Mouse (Mus musculus): Measurements from ENCODE around the gene Fam163b. TPM values are rescaled to one million over a fixed set of nuclear protein-coding genes. Genes with fewer than 3 reads are reported as not detected.

Fam163b gene
- polyA plus RNA-seq, 1 experiment from 2014 or later = 0.10 TPM

DNA sequence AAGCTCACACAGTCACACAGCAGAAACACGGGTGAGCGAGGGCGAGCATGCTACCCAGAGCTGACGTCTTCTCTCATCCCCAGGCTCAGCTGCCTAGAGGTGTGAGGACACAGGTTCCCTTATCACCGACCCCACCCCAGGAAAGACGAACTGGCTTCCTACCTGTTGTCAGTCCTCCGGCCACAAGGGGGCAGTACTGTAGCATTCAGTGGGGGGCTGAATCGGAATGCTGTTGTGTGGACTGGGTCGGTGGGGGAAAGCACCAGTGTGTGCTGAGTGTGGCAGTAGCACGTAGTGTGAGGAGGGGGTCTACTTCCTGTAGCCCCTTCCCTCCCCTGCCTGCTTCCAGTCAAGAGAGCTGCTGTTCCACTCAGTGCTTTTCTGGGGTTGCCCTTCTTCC lies 16.3 kb downstream of the Fam163b start:
- Histone ChIP-seq H3K4me3 (no peak overlapping the region), H3K36me3 (replicated peaks) (no peaks in the 10 kb centered on the region), H3K9me3 (no peaks in the 10 kb centered on the region), H3K27ac (replicated peaks) (no peak overlapping the region), H3K4me1 (peaks cover 22% of the 10 kb centered on the region), H3K27me3 (replicated peaks; ENCODE audit: low read depth, poor library complexity, severe bottlenecking) (peaks cover 18% of the 10 kb centered on the region; the same call in 1 of the 2 replicates)
- DNase-seq (ENCODE audit: low spot score) = peak; percentile 64
- WGBS = 41% methylated on average over 10 of the region's 10 CpGs

DNA sequence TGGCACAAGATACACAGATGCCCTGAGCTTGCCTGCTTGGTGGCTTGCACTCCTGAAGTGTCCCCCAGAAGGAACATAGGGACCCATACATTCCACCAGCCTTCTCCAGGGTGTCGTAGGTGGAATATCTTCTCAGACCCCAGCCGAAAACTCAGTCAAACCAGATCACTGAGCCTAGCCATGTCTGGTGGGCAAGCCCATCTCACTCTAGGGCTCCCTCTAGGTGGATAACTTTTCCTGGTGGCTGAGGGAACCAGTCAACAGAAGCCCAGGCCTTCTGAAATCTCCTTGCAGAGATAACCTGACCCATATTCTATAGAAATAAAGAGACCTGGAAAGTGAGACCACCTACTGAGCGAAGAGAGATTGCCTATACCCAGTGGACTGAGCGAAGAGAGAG lies 19.2 kb downstream of the Fam163b start:
- 0 out of 2 replicates have a peak overlapping the region, but pooled peaks have one; percentile 31 for H3K27ac ChIP-seq (replicated peaks)
- DNase-seq (ENCODE audit: low spot score) = no peak

DNA sequence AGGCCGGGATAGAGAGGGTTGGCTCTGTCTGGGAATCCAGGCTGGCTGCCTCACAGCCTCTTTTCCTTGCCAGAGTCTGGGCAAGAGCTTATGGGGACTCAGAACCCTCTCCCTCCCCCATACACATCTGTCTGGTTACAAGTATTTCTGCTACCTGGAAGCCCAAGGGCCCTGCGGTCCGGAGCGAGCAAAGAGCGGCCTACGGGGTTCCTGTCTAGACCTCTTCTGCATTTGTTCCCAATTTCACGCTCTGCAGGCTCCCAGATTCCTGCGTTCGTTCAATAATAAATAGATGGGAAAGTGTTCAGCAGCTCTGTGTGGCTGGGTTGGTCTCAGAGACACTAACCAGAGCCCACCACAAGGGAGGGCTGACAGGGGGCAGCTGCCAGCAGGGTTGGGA lies 19.7 kb downstream of the Fam163b start:
- no peak overlapping the region for H3K4me3 ChIP-seq

More for the DNA sequence above, 19.2 kb downstream of the Fam163b start:
- Histone ChIP-seq H3K36me3 (replicated peaks) (no peaks in the 10 kb centered on the region), H3K4me1 (peaks cover 36% of the 10 kb centered on the region), H3K9me3 (no peaks in the 10 kb centered on the region), H3K27me3 (replicated peaks; ENCODE audit: low read depth, poor library complexity, severe bottlenecking) (peaks cover 42% of the 10 kb centered on the region; the same call in 1 of the 2 replicates), H3K4me3 (no peak overlapping the region)
- 88% methylated on average over 4 of the region's 4 CpGs for WGBS

DNA sequence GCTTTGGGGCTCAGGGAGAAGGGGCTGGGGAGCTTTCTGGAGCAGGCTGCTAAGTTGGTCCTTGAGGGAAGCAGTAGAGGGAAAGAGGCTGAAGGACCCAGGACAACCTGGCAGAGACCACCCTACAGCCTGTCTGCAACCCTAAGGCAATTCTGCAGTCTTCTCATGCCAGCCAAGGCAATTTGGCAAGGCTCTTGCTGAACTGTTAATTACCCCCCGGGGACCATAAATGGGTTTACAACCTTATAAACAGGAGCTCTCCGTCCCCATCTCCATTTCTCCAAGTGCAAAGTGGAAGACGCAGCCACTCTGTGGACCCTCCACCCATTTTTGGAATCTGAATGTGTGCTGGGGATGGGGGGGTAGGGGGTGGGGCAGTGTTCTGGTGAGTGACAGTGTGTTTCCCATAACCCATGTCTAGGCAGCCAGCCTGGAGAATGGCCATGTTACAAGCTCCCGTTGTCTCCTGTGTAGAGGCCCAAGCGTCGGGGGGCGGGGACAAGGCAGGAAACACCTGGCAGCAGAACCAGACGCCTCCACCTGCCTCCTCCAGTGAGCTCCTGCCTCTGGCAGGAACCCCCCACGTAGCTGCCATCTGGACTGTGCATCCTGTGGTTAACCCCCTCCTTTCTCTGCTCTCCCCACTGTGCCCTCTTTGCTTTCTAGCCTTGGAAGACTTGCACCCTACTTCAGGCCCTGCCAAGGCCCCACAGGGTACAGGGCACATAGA lies 20.5 kb downstream of the Fam163b start:
- DNase-seq (ENCODE audit: low spot score) = peak; percentile 75
- Histone ChIP-seq H3K4me1 (peaks cover 36% of the 10 kb centered on the region), H3K36me3 (replicated peaks) (no peaks in the 10 kb centered on the region), H3K4me3 (no peak overlapping the region), H3K27ac (replicated peaks) (peak overlapping the region; percentile 31), H3K9me3 (no peaks in the 10 kb centered on the region), H3K27me3 (replicated peaks; ENCODE audit: low read depth, poor library complexity, severe bottlenecking) (peaks cover 36% of the 10 kb centered on the region; the same call in 1 of the 2 replicates)
- 38% methylated on average over 9 of the region's 9 CpGs for WGBS

More for the DNA sequence above, 19.7 kb downstream of the Fam163b start:
- 36% methylated on average over 9 of the region's 9 CpGs for WGBS
- H3K27me3 ChIP-seq (replicated peaks; ENCODE audit: low read depth, poor library complexity, severe bottlenecking) = peaks cover 42% of the 10 kb centered on the region; the same call in 1 of the 2 replicates
- H3K9me3 ChIP-seq = no peaks in the 10 kb centered on the region
- peak overlapping the region; percentile 31 for H3K27ac ChIP-seq (replicated peaks)
- no peaks in the 10 kb centered on the region for H3K36me3 ChIP-seq (replicated peaks)
- peak; percentile 30 for DNase-seq (ENCODE audit: low spot score)
- H3K4me1 ChIP-seq = peaks cover 36% of the 10 kb centered on the region

DNA sequence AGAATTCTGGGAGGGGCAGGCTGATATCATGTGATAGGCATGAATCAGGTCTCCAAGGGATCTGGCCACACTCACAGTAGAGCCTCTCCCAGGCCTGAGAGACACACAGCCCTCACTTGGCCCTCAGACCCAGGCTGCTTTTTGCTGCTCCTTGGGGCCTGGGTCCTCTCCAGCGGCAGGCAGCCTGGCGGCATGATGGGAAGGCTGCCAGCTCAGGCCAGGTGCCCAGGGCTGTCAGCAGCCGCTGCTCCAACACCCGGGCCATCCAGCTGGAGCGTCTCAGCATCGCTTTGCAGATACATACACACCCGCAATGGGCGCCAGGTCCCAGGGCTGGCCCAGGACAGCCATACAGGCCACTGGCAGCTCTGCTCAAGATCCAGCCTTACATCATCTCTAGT lies 22.1 kb downstream of the Fam163b start:
- H3K27ac ChIP-seq (replicated peaks) = no peak overlapping the region
- H3K36me3 ChIP-seq (replicated peaks) = no peaks in the 10 kb centered on the region
- peaks cover 36% of the 10 kb centered on the region for H3K4me1 ChIP-seq
- no peak for DNase-seq (ENCODE audit: low spot score)
- 93% methylated on average over 8 of the region's 8 CpGs for WGBS
- H3K9me3 ChIP-seq = no peaks in the 10 kb centered on the region
- no peak overlapping the region for H3K4me3 ChIP-seq
- peaks cover 35% of the 10 kb centered on the region; the same call in 1 of the 2 replicates for H3K27me3 ChIP-seq (replicated peaks; ENCODE audit: low read depth, poor library complexity, severe bottlenecking)

DNA sequence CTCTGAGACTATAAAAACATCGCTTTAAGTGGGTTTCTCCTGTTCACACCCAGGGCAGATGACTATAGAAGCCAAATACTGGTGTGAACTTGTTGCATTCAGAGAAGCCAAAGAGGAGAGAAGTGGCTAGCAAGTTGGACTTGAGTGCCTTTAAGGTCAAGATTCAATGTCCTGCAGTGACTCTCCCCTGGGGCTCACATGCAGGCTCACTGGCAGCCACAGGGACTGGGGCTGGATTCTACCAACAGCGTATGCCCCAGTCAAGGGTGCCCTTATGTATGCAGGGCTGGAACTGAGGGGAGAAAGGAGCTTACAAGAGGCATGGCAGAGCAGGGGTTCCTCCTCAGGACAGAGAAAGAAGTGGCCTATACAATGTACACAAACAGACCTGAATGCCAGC lies 22.5 kb downstream of the Fam163b start:
- H3K27ac ChIP-seq (replicated peaks) = no peak overlapping the region
- H3K4me1 ChIP-seq = peaks cover 36% of the 10 kb centered on the region
- H3K4me3 ChIP-seq = no peak overlapping the region
- peaks cover 35% of the 10 kb centered on the region; the same call in 1 of the 2 replicates for H3K27me3 ChIP-seq (replicated peaks; ENCODE audit: low read depth, poor library complexity, severe bottlenecking)
- H3K36me3 ChIP-seq (replicated peaks) = no peaks in the 10 kb centered on the region
- H3K9me3 ChIP-seq = no peaks in the 10 kb centered on the region
- 87% methylated on average over 2 of the region's 2 CpGs for WGBS
- DNase-seq (ENCODE audit: low spot score) = no peak

DNA sequence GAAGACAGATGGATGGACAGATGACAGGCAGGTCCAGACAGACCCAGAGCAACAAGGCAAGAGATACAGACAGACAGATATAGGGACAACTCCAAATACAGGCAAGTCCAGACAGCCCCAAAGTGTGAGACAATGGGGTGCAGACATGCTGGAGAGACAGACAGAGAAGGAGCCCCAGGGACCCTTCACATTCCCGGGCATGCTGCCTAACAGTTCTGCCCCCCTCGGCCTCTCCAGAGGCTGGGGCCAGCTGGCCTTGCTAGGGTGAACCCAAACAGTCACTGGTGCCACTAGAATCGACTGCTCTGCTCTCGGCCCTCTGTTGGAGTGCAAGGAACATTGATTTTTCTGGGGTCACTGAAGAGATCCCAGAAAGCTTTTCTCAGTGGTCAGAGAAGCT lies 23.8 kb downstream of the Fam163b start:
- Histone ChIP-seq H3K4me3 (no peak overlapping the region), H3K36me3 (replicated peaks) (no peaks in the 10 kb centered on the region), H3K9me3 (no peaks in the 10 kb centered on the region), H3K27me3 (replicated peaks; ENCODE audit: low read depth, poor library complexity, severe bottlenecking) (peaks cover 32% of the 10 kb centered on the region; the same call in 1 of the 2 replicates), H3K27ac (replicated peaks) (no peak overlapping the region), H3K4me1 (peaks cover 39% of the 10 kb centered on the region)
- WGBS = 71% methylated on average over 4 of the region's 4 CpGs
- no peak for DNase-seq (ENCODE audit: low spot score)

DNA sequence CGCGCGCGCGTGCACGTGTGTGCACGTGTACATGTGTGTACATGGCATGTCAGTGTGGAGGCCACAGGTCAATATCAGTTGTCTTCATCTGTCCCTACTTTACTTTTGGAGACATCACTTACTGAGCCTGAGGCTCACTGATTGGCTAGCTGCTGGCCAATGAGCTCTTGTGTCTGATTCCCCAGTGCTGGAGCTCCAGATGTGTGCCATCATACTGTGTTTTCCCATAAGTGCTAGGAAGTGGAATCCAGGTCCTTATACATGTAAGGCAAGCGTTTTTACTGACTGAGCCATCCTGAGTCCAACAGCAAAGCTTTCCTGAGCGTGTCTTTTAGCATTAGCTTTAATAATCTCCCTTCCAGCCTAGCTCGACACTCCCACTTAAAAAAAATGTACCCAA lies 28.1 kb downstream of the Fam163b start:
- no peak overlapping the region for H3K27ac ChIP-seq (replicated peaks)
- no peaks in the 10 kb centered on the region for H3K9me3 ChIP-seq
- H3K4me1 ChIP-seq = peaks cover 24% of the 10 kb centered on the region
- H3K27me3 ChIP-seq (replicated peaks; ENCODE audit: low read depth, poor library complexity, severe bottlenecking) = peaks cover 46% of the 10 kb centered on the region
- 87% methylated on average over 10 of the region's 10 CpGs for WGBS
- H3K4me3 ChIP-seq = no peak overlapping the region
- H3K36me3 ChIP-seq (replicated peaks) = no peaks in the 10 kb centered on the region
- DNase-seq (ENCODE audit: low spot score) = no peak

DNA sequence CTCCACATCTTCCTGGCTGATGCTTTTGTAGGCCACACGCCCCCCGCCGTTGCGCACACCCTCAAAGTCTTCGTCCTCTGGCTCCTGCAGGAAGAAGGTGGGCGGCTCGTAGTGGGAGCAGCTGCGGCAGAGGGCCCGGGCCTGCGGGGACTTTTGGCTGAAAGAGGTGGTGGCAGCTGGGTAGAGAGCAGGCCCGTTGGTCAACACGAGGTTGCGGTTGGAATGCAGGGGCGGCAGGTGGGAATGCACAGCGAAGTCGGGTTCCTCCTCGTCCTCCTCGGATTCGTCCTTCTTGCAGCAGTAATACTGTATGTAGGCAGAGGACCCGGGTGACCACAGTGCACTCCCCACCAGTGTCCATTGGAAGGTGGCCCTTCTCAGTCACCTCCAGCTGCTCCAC lies 29.7 kb downstream of the Fam163b start:
- H3K27me3 ChIP-seq (replicated peaks; ENCODE audit: low read depth, poor library complexity, severe bottlenecking) = peaks cover 44% of the 10 kb centered on the region
- 79% methylated on average over 20 of the region's 20 CpGs for WGBS
- H3K27ac ChIP-seq (replicated peaks) = no peak overlapping the region
- no peaks in the 10 kb centered on the region for H3K36me3 ChIP-seq (replicated peaks)
- DNase-seq (ENCODE audit: low spot score) = no peak
- peaks cover 25% of the 10 kb centered on the region for H3K4me1 ChIP-seq
- H3K9me3 ChIP-seq = no peaks in the 10 kb centered on the region
- no peak overlapping the region for H3K4me3 ChIP-seq

DNA sequence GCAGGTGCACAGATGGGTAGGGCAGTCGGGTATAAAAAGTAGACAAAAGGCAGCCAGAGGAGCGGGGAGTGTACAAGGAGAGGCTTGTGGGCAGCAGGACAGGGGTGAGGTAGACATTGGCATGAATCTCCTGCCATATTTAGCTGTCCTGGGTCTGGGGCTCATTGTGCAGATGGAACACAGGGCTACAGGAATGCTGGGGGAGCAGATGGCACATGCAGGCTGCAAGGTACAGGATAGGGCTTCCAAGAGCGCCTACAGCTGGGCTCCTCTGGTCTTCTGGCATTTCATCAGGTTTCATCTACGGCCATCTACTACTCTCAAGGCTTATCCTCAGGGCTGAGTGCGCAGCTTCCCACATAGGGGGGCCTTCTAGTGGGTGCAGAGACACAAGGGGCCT lies 33.2 kb downstream of the Fam163b start:
- Histone ChIP-seq H3K27me3 (replicated peaks; ENCODE audit: low read depth, poor library complexity, severe bottlenecking) (peaks cover 53% of the 10 kb centered on the region), H3K4me3 (no peak overlapping the region), H3K4me1 (peaks cover 60% of the 10 kb centered on the region), H3K9me3 (no peaks in the 10 kb centered on the region), H3K36me3 (replicated peaks) (no peaks in the 10 kb centered on the region), H3K27ac (replicated peaks) (no peak overlapping the region)
- no peak for DNase-seq (ENCODE audit: low spot score)
- 88% methylated on average over 5 of the region's 5 CpGs for WGBS

DNA sequence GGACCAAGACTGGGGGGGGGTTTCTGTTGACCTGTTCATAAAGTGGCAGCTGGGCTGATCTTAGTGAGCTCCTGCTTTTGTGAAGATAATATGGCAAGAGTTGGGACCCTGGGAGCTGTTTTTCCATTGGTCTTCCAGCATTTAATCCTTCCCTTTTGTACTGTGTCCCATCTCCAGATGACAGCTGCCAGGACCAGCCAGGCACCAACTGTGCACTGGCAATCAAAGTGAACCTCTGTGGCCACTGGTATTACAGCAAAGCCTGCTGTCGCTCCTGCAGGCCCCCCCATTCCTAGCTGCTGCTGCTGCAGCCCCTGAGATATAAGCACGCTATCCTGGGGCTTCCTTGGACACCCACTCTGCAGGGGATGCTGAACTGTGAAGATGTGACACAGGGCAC lies 34.1 kb downstream of the Fam163b start:
- DNase-seq (ENCODE audit: low spot score) = no peak
- Histone ChIP-seq H3K27me3 (replicated peaks; ENCODE audit: low read depth, poor library complexity, severe bottlenecking) (peaks cover 55% of the 10 kb centered on the region), H3K36me3 (replicated peaks) (no peaks in the 10 kb centered on the region), H3K27ac (replicated peaks) (no peak overlapping the region), H3K4me3 (no peak overlapping the region), H3K9me3 (no peaks in the 10 kb centered on the region), H3K4me1 (peaks cover 67% of the 10 kb centered on the region)
- WGBS = 75% methylated on average over 2 of the region's 2 CpGs

DNA sequence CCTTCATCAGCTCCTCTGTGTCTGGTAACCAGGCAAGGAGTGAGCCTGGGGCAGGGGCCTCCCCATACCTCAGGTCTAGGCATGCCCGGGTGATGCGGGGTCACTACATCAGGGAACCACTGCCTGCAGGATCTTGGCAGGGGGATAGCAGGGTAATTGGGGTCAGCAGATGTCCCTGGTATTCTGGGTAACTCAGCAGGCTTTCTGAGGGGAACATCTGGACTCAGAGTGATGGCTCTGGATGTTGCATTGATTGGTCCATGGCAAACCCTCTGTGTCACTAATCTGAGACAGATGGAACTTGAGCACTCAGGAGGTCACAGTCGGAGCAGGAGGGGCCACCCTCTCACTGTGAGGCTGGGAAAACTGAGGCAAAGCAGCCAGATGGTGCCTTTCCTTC lies 35.5 kb downstream of the Fam163b start:
- Histone ChIP-seq H3K4me3 (no peak overlapping the region), H3K27me3 (replicated peaks; ENCODE audit: low read depth, poor library complexity, severe bottlenecking) (peaks cover 58% of the 10 kb centered on the region), H3K27ac (replicated peaks) (peak overlapping the region; percentile 32; the same call in 1 of the 2 replicates), H3K36me3 (replicated peaks) (no peaks in the 10 kb centered on the region), H3K9me3 (no peaks in the 10 kb centered on the region), H3K4me1 (peaks cover 62% of the 10 kb centered on the region)
- 29% methylated on average over 3 of the region's 3 CpGs for WGBS
- peak; percentile 76 for DNase-seq (ENCODE audit: low spot score)

DNA sequence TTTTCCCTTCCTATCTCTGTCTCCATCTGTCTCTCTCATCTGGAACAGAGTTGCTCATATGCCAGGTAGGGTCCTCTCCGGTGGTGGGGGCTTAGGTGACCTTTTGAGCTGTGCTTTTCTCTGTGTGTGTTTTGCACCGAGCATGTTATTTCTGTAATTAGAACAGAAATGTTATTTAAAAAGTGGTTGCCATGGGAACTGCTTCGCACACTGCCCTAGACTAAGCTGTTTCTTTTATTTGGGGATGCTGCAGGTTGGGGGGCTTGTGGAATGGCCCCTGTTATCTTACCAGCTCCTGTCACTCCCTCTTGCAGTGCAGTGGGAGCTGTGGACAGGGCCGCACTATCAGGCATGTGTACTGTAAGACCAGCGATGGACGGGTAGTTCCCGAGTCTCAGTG lies 38.7 kb downstream of the Fam163b start:
- no peaks in the 10 kb centered on the region for H3K9me3 ChIP-seq
- no peak for DNase-seq (ENCODE audit: low spot score)
- H3K27ac ChIP-seq (replicated peaks) = no peak overlapping the region

More for the DNA sequence above, 38.7 kb downstream of the Fam163b start:
- no peak overlapping the region for H3K4me3 ChIP-seq
- H3K36me3 ChIP-seq (replicated peaks) = no peaks in the 10 kb centered on the region
- peaks cover 38% of the 10 kb centered on the region for H3K27me3 ChIP-seq (replicated peaks; ENCODE audit: low read depth, poor library complexity, severe bottlenecking)
- 71% methylated on average over 7 of the region's 7 CpGs for WGBS
- peaks cover 49% of the 10 kb centered on the region for H3K4me1 ChIP-seq

Data from embryonic facial prominence, embryonic 10.5 days (tissue).